Mouse (Mus musculus) kidney, embryonic 16.5 days (tissue): ENCODE measurements around the gene Psmb3. TPM values are rescaled to one million over a fixed set of nuclear protein-coding genes. Genes with fewer than 3 reads are reported as not detected.
"Not testable (repeated sequence)": the region's sequence is repeated elsewhere in the genome, so short reads cannot be mapped to it uniquely, and the experiment has no call there.

ENCODE experiments used
- ATAC-seq: fragments of 200-750 bp; cut with Nextera tagmentation; 2 replicates; pipeline ENCODE4 v1.8.0; 2017; ENCODE audit warnings: moderate TSS enrichment; ENCODE audit not compliant: low FRiP score, low TSS enrichment
- H3K27ac ChIP-seq: fragments of 300-500 bp; sonication (generic); 2 replicates; pipeline ENCODE4 v1.5.1; 2014; ENCODE audit warnings: low read length
- H3K27me3 ChIP-seq: fragments of 300-500 bp; sonication (generic); 2 replicates; pipeline ENCODE4 v1.6.1; 2014; ENCODE audit warnings: low read length, control low read depth, mixed read lengths; ENCODE audit not compliant: insufficient read depth
- H3K36me3 ChIP-seq: fragments of 300-500 bp; sonication (generic); 2 replicates; pipeline ENCODE4 v1.6.1; 2014; ENCODE audit warnings: low read length, control low read depth, mixed read lengths; ENCODE audit not compliant: insufficient read depth
- H3K4me1 ChIP-seq: fragments of 300-500 bp; sonication (generic); 2 replicates; pipeline ENCODE4 v1.6.1; 2014; ENCODE audit warnings: low read length, control low read depth, mixed read lengths; ENCODE audit not compliant: insufficient read depth
- H3K4me2 ChIP-seq: fragments of 300-500 bp; sonication (generic); replicated peaks from 2 replicates; pipeline ENCODE4 v1.6.1; 2014; ENCODE audit warnings: low read depth, low read length
- H3K4me3 ChIP-seq: fragments of 300-500 bp; sonication (generic); 2 replicates; pipeline ENCODE4 v1.5.1; 2014; ENCODE audit warnings: mild to moderate bottlenecking, low read length
- H3K9ac ChIP-seq: fragments of 300-500 bp; sonication (generic); replicated peaks from 2 replicates; pipeline ENCODE4 v1.6.1; 2014; ENCODE audit warnings: low read length
- H3K9me3 ChIP-seq: fragments of 300-500 bp; sonication (generic); 2 replicates; pipeline ENCODE4 v1.6.1; 2016; ENCODE audit warnings: low read length, control low read depth
- WGBS: fragments of 180-500 bp; shearing (Covaris S2); extraction: QIAGEN DNeasy Blood & Tissue Kit; methylation state at CpG from one replicate; pipeline ENCODE4 v1.1.7; 2014; 5-methylcytosine and 5-hydroxymethylcytosine counted together
- polyA plus RNA-seq: library from polyadenylated mRNA; unstranded; fragments of >200 nt; fragmentation: Nextera tagmentation; extraction: Ambion mirVana; gene quantifications from 2 replicates; pipeline ENCODE4 v1.2.1, GENCODE M21; 2015

The Psmb3 gene
- 478 and 503 TPM in 2 replicates for polyA plus RNA-seq

- peak within 1 kb of the TSS; percentile 92 for H3K9ac ChIP-seq
- peak within 1 kb of the TSS; percentile 90 for H3K27ac ChIP-seq
- peak within 1 kb of the TSS; percentile 96 for H3K4me3 ChIP-seq
- WGBS: under 1% methylated on average over 35 of the region's 35 CpGs
- no peaks in the 10 kb centered on the region for H3K9me3 ChIP-seq
- ATAC-seq: peak; percentile 91
- H3K4me1 ChIP-seq: peaks cover 26% of the 10 kb centered on the region
- peak within 1 kb of the TSS; percentile 81 for H3K4me2 ChIP-seq
- H3K36me3 ChIP-seq: peaks cover 22% of the 10 kb centered on the region
- H3K27me3 ChIP-seq: no peaks in the 10 kb centered on the region
These were observed at the start of gene Psmb3 for GRCm38 (mm10) chr11:97703039-97703826. Gene Psmb3 (plus strand): TSS chr11:97703399.

DNA sequence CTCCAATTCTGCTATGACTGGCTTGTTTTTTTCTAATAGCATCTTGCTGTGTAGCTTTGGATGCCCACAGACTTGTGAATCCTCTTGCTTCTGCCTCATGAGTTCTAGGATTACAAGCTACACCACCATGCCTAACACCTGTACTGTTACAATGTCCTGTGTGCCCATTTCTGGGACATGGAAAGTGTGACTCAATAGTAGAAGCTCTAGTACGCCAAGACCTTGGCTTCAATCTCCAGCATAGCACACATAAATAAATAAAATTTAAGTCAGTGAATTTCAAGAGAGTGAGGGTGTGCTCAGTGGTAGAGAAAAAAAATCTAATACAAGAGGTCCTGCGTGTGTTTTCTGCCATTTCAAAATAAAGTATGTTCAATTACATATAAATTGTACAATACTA, 49.0 kb upstream of the Psmb3 start:
- Histone ChIP-seq H3K9ac (no peak overlapping the region), H3K27ac (no peak overlapping the region), H3K9me3 (no peaks in the 10 kb centered on the region), H3K4me2 (no peak overlapping the region), H3K36me3 (no peaks in the 10 kb centered on the region), H3K27me3 (no peaks in the 10 kb centered on the region), H3K4me3 (no peak overlapping the region), H3K4me1 (peaks cover 15% of the 10 kb centered on the region)
- WGBS: 91% methylated on average over 2 of the region's 2 CpGs
- ATAC-seq: no peak

GRCm38 (mm10) chr11:97656269-97656971, 46.8 kb upstream of the Psmb3 start:
- no peak overlapping the region for H3K9ac ChIP-seq
- H3K36me3 ChIP-seq: no peaks in the 10 kb centered on the region
- no peak overlapping the region for H3K27ac ChIP-seq
- peaks cover 30% of the 10 kb centered on the region for H3K4me1 ChIP-seq
- no peak overlapping the region for H3K4me3 ChIP-seq
- 82% methylated on average over 14 of the region's 14 CpGs for WGBS
- H3K27me3 ChIP-seq: no peaks in the 10 kb centered on the region
- H3K9me3 ChIP-seq: no peaks in the 10 kb centered on the region
- no peak overlapping the region for H3K4me2 ChIP-seq
- no peak for ATAC-seq

DNA sequence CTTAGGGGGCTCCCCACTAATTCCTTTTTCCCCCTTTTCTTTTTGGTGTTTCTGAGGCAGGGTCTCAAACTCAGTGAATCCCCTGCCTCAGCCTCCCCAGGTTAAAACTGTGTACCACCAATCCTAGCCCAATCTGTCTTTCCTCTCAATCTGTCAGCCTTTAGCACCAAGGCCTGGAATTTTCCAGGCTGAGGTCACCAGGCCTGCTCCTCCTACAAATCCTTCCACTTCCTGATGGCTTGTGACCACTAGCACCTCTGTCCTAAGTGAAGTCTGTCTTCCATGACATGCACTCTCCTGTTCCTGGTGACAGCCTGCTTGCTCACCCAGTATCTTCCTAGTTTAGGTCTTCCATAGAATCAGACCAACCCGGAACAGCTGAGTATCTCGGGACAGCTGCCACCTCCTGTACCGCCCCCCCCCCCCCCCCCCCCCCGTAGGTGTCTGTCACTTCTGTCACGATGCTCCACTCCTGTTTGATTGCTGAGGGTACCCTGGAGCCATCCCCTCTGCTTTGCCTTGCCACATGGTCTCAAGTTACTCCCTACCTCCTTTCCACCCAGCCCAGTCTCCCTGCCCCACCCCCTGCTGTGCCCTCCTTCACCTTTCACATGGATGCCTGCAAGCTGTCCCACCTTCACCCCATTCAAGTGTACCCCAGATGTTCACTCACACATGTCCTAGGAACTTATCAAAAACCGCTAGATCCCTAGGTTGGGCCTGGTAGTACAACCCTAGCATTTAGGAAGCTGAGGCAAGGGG, 45.8 kb upstream of the Psmb3 start:
- peaks cover 39% of the 10 kb centered on the region for H3K4me1 ChIP-seq
- H3K27me3 ChIP-seq: no peaks in the 10 kb centered on the region; the same call in none of the 2 replicates
- no peak overlapping the region for H3K27ac ChIP-seq
- WGBS: 38% methylated on average over 3 of the region's 6 CpGs
- no peak for ATAC-seq
- no peaks in the 10 kb centered on the region for H3K36me3 ChIP-seq
- no peak overlapping the region for H3K4me2 ChIP-seq
- no peak overlapping the region for H3K4me3 ChIP-seq
- H3K9me3 ChIP-seq: no peaks in the 10 kb centered on the region
- H3K9ac ChIP-seq: no peak overlapping the region

- not testable (repeated sequence) for H3K9me3 ChIP-seq, H3K36me3 ChIP-seq, ATAC-seq, H3K4me2 ChIP-seq, H3K9ac ChIP-seq, H3K4me3 ChIP-seq, H3K27me3 ChIP-seq, H3K27ac ChIP-seq
- H3K4me1 ChIP-seq: peaks cover 42% of the 10 kb centered on the region
- 91% methylated on average over 6 of the region's 6 CpGs for WGBS
These were observed 45.2 kb upstream of the Psmb3 start for GRCm38 (mm10) chr11:97657967-97658366.

GRCm38 (mm10) chr11:97658751-97659266, 44.4 kb upstream of the Psmb3 start:
- Histone ChIP-seq H3K4me1 (peaks cover 42% of the 10 kb centered on the region), H3K4me2 (peak overlapping the region; percentile 64), H3K27ac (no peak overlapping the region), H3K4me3 (peak overlapping the region; percentile 87), H3K27me3 (no peaks in the 10 kb centered on the region; the same call in none of the 2 replicates), H3K9me3 (no peaks in the 10 kb centered on the region), H3K36me3 (no peaks in the 10 kb centered on the region), H3K9ac (peak overlapping the region; percentile 94; the same call in 1 of the 2 replicates)
- ATAC-seq: no peak
- 61% methylated on average over 11 of the region's 11 CpGs for WGBS

GRCm38 (mm10) chr11:97659267-97659989, 43.8 kb upstream of the Psmb3 start:
- WGBS: 7% methylated on average over 13 of the region's 13 CpGs
- Histone ChIP-seq H3K36me3 (no peaks in the 10 kb centered on the region), H3K4me3 (peak overlapping the region; percentile 87), H3K4me2 (peak overlapping the region; percentile 64), H3K27me3 (no peaks in the 10 kb centered on the region; the same call in none of the 2 replicates), H3K9me3 (no peaks in the 10 kb centered on the region), H3K27ac (peak overlapping the region; percentile 92), H3K9ac (peak overlapping the region; percentile 94), H3K4me1 (peaks cover 44% of the 10 kb centered on the region)
- ATAC-seq: no peak

DNA sequence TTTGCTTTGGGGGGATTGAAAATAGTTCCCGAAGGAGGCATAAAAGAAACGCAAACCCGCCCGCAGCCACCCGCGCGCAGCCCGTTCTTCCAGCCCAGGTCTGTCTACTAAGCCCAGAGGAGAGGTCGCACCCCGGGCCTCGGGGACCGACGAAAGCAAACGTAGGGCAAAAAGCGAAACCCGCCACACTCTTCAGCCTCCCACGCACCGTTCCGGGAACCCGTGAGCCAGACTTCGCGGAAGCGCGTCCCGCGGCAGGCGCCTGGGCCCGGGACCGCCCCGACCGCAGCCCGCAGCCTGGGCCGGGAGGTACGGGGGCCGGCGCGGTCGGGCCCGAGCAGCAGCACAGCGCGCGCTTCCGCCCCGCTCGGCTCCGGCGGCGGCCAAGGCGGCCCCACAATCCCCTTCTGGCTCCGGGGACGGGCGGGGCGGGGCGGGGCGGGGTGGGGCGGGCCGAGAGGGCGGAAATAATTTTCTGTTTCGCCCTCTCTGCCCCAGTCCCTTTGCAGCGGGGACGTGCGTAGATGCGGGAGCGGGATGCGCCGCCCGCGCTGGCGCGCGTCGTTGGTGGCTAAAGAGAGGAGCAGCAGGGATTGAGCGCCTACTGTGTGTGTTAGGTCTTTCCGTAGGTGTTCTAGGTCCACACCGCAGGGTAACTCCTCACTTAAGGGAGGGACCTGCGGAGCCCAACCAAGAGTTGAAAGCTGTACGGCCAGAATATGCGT, 43.0 kb upstream of the Psmb3 start:
- no peaks in the 10 kb centered on the region for H3K9me3 ChIP-seq
- peak; percentile 87 for ATAC-seq
- H3K27ac ChIP-seq: peak overlapping the region; percentile 92
- peak overlapping the region; percentile 64 for H3K4me2 ChIP-seq
- H3K9ac ChIP-seq: peak overlapping the region; percentile 94
- no peaks in the 10 kb centered on the region for H3K36me3 ChIP-seq
- WGBS: under 1% methylated on average over 58 of the region's 78 CpGs
- peaks cover 51% of the 10 kb centered on the region for H3K4me1 ChIP-seq
- no peaks in the 10 kb centered on the region; the same call in none of the 2 replicates for H3K27me3 ChIP-seq
- peak overlapping the region; percentile 87 for H3K4me3 ChIP-seq
